Mouse (Mus musculus) ES-Bruce4 (cell line): ENCODE measurements around the gene Nxpe3.

Experiments
- CTCF ChIP-seq: IDR thresholded peaks from one replicate; pipeline ENCODE4 v1.8.1; 2011; ENCODE audit warnings: low read depth, low read length
- POLR2A ChIP-seq: IDR thresholded peaks from one replicate; pipeline ENCODE4 v1.8.1; 2011; ENCODE audit warnings: low read length; ENCODE audit not compliant: insufficient read depth

DNA sequence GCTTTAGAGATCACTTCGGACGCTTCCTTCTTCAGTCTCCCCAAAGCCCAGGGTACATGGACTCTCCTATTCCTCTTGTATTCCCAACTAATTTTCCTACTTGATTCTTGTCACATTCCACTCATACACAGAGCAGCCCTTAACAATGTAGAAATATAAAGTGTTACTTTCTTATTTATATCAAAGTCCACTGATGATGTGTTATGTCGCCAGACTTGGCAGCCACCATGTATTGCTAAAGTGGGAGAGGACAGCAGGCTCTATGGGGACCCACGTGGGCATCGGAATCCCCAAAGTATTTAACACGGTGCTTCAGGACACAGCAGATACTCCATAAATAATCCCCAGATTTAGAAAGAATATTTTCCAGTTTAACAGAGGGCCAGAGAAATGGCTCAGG lies 80.4 kb downstream of the Nxpe3 start:
- TF ChIP-seq POLR2A (no peak), CTCF (no peak)
